Mouse (Mus musculus): Measurements from ENCODE around the gene Gm28047.
A peak's percentile ranks its signal among the peaks of the same experiment; 100 is the strongest.
"Not testable (repeated sequence)": the region's sequence is repeated elsewhere in the genome, so short reads cannot be mapped to it uniquely, and the experiment has no call there.

Gene Gm28047

DNA sequence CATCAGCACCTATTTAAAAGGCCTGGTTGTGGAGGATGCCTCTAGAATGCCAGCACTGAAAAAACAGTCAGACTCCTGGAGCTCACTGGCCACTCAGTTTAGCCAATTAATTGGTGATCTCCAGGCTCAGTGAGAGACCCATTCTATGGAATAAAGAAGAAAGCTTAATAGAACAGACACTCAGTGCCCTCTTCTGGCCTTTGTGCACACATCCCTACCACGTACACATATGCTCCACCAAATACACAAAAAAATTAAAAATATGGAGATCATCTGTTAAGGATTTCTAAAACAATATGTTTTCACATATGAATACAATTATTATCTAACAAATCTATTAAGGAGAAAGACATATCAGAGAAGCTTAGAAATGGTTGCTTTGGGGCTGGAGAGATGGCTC lies 4.1 kb downstream of the Gm28047 start:
- no peak for DNase-seq (ENCODE audit: inconsistent age in 2 of 2, low spot score in 1 of 2)

DNA sequence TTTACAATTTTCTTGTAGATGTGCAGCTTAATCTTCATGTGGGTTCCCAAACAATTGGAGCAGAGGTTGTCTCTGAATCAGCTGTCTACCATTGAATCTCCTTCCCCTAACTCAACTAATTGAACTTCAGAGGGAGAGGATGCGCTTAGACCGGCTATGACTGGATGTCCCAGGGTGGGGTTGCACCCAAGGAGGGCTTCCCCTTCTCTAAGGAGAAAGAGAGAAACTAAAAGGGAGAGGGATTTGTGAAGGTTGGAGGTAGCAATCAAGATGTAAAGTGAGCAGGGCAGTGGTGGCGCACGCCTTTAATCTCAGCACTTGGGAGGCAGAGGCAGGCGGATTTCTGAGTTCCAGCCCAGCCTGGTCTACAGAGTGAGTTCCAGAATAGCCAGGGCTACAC lies 5.4 kb downstream of the Gm28047 start:
- no peak for DNase-seq (ENCODE audit: inconsistent age in 2 of 2, low spot score in 1 of 2)

DNA sequence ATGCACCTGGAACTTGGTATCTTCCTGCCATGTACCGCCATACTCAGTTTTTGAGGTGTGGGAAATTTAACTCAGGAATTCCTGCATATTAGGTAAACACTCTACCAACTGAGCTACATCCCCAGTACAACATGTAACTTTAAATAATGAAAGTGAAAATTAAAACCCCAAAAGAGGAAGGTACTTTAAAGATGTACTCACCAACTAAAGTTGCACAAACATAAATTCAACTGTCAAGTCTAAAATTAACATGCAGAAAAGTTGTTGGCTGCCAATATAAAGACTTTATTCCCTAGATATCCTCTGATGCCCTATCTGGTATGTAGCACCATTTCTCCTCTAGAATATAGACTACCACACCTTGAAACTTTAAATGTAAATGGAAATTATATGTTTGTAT lies 7.2 kb downstream of the Gm28047 start:
- DNase-seq (ENCODE audit: inconsistent age in 2 of 2, low spot score in 1 of 2), result no peak

DNA sequence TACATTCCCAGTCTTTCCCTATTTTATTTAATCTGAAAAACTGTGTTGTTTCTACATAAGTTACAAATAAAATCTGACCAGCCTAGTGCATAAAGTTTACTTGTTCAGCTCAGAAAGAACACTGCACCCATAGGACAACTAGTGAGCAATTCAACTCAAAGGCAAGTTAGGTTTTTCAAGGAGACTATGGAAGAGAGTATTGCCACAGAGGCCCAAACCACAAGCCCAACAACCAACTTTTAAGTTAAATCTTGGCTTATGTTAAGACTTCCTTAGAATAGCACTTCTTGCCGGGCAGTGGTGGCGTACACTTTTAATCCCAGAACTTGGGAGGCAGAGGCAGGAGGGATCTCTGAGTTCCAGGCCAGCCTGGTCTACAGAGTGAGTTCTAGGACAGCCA lies 8.7 kb downstream of the Gm28047 start:
- no peak for DNase-seq (ENCODE audit: inconsistent age in 2 of 2, low spot score in 1 of 2)

DNA sequence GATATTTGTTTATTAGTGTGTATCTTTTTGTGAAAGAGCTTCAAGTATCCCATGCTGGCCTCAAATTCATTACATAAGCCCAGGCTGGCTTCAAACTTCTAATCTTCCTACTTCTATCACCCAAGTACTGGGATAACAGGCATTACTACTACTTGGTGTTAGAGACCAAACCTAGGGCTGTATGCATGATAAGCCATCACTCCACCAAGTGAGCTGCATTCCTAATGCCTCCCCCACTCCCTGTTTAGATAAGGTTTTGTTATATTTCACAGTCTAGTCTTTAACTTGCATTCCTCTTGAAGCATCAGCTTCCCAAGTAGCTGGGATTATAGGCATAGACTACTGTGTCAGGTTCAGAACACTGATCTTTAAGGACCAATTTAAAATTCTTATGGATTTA lies 10.6 kb downstream of the Gm28047 start:
- DNase-seq (ENCODE audit: inconsistent age in 2 of 2, low spot score in 1 of 2), result no peak

DNA sequence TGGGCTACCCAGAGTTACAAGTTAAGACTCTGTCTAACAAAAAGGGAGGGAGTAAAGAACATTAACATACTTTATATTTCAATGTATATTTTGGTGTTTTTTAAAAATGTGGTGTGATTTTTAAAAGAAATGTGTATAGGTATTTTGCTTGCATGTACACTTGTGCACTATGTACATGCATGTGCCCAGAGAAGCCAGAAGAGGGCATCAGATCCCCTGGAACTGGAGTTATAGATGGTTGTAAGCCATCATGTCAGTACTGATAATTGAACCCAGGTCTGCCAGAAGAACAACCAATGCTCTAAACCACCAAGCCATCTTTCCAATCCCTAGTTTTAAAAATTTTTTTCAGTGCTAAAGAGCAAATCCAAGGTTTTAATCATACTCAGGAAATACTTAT lies 11.9 kb downstream of the Gm28047 start:
- no peak for DNase-seq (ENCODE audit: inconsistent age in 2 of 2, low spot score in 1 of 2)

DNA sequence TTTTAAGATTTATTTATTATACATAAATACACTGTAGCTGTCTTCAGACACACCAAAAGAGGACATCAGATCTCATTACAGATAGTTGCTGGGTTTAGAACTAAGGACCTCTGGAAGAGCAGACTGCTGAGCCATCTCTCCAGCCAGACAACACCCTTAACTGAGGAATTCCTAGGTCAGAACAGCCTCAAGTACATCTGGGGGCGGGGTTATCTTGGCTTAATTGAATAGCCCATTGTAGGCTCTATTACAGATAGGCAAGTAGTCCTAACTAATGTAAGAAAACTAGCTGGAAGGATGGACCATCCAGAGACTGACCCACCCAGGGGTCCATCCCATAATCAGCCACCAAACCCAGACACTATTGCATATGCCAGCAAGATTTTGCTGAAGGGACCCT lies 16.3 kb downstream of the Gm28047 start:
- DNase-seq (ENCODE audit: inconsistent age in 2 of 2, low spot score in 1 of 2), result not testable (repeated sequence)

DNA sequence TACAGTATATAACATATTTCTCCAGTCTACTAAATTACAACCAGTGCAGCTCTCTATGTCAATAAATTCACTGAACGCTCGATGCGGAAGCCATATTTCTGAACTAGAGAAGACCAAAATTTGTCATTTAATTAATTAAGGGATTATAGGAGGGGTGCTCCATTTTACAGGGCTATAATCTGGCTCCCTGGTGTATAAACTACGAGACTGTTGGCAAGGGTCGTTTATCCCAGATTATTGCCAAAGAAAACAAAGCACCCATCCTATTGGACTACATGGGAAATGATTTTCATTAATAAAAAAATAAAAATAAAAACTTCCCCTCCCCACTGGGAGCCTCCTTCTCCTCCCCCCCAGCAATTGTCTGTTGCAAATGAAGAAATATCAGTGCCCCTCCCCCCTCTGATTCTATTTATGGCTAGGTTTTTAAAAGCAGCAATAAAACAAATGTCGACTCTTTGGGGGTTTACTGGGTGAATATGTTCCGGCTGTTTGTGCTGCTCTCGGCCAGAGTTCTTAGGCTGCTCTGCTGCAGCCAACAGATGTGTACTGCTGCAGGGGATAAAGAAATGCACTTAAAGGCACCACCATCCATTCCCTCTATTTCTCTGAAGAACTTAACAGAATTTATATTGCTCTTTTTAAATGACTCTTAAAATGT lies 30.7 kb downstream of the Gm28047 start:
- DNase-seq (ENCODE audit: inconsistent age in 2 of 2, low spot score in 1 of 2), result no peak

DNA sequence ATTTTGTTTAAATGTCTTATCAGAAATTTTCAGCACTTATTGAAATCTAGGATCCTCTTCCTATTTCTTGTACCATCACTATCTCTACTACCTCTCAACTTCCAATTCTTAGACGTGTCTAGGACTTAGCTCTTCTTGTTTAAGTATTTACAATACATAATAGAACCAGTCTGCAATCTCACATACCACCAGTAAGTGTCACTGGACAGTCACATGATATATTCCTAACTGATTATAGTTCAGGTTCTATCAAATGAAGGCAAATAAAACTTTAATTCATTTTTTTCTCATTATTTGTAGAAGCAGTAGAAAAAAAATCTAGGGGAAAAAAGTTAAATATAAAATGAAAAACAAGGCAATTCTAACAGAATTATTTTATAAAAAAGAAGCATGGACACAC lies 32.2 kb downstream of the Gm28047 start:
- no peak for DNase-seq (ENCODE audit: inconsistent age in 2 of 2, low spot score in 1 of 2)

DNA sequence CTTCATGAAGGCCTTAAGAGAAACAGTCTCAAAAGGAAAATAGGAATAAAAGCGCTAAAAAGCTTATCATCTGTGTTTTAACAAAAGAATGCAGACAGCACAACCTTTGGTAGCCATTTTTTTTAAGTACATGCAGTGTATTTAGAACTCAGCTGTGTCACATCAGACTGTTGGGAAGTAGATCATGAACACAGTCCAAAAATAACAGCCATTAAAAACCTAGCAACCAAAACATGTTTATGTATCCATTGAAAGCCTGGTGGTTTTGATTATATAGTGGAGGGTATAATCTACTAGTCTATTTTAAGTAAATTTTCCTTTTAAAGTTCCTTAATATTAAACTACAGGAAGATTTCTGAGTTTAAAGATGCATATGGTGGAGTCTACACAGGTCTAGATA lies 34.3 kb downstream of the Gm28047 start:
- DNase-seq (ENCODE audit: inconsistent age in 2 of 2, low spot score in 1 of 2), result no peak

DNA sequence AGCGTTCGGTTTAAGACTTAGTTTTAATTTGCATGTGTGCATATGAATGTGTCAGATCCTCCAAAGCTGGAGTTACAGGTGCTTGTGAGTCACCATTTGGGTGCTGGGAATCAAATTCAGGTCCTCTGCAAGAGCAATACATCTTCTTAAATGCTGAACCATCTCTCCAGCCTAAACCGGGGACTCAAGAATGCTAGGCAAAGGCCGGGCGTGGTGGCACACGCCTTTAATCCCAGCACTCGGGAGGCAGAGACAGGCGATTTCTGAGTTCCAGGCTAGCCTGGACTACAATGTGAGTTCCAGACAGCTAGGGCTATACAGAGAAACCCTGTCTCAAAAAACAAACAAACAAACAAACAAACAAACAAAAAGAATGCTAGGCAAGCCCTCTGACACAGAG lies 35.0 kb downstream of the Gm28047 start:
- peak in 1 of 2 experiments; percentile 17 for DNase-seq (ENCODE audit: inconsistent age in 2 of 2, low spot score in 1 of 2)

DNA sequence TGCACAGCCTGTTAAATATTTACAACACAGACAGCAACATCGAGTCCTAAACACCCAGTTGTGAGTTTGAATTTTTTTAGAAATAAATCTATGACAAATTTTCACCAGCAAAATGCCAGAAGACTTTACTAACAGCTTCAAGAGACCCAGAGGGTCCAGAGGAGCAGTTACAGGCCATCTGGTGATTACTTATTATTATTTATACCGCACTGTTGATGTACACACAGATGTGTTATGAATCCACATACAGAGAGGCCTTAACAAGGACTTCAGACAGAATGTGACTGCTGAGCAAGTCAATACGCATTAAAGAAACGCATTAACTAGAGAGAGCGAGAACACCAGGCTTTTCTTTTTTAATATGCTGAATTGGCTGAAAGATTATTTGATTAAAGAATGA lies 39.4 kb downstream of the Gm28047 start:
- DNase-seq (ENCODE audit: inconsistent age in 2 of 2, low spot score in 1 of 2), result no peak

DNA sequence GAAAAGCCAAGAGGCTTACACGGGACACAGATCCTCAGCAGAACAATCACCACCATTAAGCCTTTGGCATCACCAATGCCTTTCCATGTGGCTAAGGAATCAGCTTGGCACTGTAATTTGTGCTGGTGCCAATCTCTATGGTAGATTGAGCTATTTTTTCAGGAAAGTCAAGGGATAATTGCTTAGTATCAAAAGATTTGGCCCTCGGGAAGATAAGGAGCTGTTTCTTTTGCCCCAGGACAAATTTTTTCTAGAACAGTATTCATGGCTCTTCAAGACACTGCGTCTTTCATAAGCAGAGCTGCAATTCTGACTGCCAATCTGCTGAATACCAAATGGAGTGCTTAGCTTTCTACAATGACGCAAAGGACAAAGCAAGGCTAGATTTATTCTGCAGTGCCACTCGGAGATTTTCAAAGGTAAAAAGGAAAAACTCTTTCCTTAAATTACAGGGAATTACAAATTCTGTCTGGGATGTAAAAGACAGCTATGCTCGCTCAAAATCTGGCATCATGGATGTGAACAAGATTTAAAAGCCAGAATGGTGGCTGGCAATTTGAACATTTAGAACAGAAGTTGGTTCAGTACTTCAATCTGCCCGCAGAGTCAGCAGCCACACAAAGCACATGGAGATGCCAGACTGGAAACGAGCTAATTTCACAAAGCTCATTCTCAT lies 41.0 kb downstream of the Gm28047 start:
- DNase-seq (ENCODE audit: inconsistent age in 2 of 2, low spot score in 1 of 2), result no peak

DNA sequence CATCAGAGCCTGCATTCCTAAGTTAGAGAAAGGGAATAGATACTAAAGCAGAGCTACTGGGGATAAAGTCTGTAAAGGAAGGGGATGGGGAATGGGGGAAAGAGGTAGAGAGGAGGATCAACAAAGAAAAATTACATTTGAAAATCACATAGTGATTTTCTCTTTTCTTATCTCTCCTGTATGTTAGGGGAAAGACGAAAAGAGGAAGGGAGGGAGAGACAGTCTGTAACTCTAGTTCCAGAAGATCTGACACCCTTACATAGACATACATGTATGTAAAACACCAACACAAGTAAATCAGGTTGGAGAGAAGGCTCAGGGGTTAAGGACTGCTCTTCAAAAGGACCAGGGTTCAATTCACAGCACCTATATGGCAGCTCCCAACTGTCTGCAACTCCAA lies 43.7 kb downstream of the Gm28047 start:
- DNase-seq (ENCODE audit: inconsistent age in 2 of 2, low spot score in 1 of 2), result no peak

DNA sequence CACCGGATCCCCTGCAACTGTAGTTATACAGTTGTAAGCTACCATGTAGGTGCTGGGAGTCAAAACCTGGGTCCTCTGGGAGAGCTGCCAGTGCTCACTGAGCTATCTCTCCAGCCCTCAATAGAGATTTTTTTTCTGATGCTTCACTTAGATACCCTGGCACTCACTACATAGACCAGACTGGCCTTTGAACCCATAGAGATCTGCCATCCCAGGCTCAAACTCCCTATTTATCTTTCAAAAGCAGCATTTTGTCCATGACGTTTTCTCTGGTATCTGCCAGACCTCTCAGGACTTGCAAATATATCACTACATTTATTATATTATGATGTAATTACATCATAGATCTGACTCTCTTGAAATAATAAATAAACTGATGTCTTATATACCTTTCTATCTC lies 46.5 kb downstream of the Gm28047 start:
- no peak for DNase-seq (ENCODE audit: inconsistent age in 2 of 2, low spot score in 1 of 2)

DNA sequence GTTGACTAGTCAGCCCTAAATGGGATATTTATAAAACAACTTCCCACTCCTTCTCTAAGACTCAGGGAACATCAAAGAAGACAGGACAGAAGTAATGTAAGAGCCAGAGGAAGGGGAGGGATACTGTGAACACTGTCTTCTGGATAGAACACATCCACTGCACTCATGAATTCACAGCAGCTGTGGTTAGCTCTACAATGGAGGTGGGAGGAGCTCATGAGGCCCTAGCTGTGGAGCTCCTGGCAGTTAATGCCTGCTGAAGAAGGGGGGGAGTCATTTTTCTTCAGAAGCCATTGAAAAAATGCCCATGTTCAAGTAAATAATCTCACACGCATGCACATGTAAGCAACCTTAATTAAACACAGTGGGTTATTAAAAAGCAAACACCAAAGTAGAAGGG lies 47.9 kb downstream of the Gm28047 start:
- no peak for DNase-seq (ENCODE audit: inconsistent age in 2 of 2, low spot score in 1 of 2)

DNA sequence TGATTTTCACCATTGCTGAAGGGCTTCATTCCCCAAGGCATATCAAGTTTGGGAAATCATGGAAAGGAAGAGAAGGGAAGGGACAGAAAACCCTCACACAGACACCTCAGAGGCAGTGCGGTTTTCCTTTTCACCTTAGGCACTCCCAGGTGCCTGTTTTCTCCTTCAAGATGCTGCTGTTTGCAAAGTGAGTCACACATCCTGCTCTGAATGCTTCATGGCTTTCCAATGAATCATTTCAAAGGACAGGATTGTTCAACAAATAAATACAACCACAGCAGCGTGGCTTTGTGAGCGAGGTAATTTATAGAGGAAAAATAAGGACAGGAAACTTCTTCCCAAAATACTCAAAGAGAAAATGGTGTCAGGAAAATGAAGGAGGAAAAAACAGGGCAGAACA lies 52.8 kb downstream of the Gm28047 start:
- peak in 1 of 2 experiments; percentile 60 for DNase-seq (ENCODE audit: inconsistent age in 2 of 2, low spot score in 1 of 2)

DNA sequence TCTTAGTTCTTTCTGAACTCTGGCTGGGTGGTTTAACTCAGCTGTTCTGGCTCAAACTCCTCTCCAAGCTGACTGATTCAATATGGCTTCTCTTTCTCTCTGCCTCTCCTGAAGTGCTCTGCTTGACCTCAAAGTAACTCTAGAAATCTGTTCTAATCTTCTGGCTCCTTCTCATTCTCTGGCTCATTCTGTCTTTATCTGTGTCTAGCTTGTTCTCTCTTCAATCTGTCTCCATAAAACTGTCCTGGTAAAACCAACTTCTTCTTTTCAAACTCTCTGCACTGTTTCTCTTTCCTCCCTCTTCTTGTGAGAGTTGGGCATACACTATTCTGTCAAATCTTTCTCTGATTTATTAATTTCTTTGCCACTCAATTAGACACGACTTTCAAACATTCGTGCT lies 57.0 kb downstream of the Gm28047 start:
- DNase-seq (ENCODE audit: inconsistent age in 2 of 2, low spot score in 1 of 2), result no peak

DNA sequence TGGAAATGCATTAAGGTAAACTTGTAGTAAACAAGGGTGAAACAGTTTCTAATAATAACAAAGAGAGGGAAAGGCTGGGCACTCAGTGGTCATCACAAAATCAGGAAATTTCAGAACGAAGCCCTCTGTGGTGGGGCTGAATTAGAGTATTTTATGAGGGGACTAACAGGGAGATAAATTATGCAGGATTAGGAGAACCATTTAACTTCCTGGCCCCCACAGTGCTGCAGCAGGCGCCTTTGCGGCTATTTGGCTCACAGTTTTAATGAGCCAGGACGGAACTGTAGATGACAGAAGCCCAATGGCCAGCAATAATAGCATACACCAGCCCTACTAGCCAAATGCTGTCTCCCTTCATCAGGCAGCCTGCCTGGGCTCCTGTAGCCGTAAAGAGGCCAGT lies 61.2 kb downstream of the Gm28047 start:
- DNase-seq (ENCODE audit: inconsistent age in 2 of 2, low spot score in 1 of 2), result no peak

DNA sequence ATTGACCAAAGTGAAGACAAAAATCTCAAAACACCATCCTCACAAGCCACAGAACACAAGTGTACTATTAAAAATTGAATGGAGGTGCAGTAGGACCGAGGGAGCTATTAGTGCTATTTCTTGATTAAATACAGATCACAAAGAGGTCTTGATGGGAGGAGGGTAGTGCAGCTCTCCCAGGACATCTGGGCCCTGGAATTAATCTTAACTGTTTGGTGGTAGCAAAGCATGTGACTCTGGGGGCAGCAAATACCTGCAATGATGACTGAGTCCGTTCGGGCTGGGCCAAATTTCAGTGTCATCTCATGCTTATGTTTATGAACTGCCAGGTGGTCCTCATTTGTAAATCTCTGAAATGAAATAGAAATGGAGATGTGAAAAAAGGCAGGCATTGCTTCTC lies 61.8 kb downstream of the Gm28047 start:
- DNase-seq (ENCODE audit: inconsistent age in 2 of 2, low spot score in 1 of 2), result no peak

DNA sequence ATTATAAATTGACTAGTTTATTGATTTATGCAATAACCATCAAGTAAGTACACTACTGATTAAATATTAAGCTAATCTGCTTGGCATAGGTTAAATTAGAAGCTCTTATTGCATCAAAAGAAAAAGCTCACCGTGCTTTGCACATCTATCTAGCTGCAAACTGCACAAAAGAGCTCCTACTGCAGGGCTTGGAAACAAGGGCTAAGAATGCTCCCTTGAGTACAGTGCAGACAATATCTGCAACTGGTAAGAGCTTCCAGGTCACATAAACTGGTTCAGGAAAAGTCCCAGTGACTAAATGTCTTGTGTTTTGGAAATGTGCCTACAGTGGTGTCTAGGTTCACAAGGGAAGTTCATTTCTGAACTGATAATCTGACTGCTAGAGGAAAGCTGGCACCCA lies 62.4 kb downstream of the Gm28047 start:
- DNase-seq (ENCODE audit: inconsistent age in 2 of 2, low spot score in 1 of 2), result no peak

DNA sequence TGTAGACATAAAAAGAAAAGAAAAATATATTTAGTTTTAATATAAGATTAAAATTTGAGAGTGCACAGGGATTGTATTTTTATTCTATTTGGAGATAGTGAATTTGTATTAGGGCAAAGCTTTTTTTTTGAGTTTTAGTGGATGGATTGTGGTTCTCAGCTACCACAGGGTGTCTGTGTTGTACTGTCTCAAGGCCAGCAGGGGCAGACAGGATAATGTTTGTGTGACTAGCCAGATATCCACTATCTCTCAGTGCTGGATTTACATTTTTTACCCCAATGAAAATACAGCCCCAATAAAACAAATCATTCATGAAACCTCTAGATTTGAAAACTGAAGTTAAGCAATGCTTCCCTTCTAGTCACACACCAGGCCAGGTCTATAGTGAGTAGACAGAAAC lies 67.3 kb downstream of the Gm28047 start:
- DNase-seq (ENCODE audit: inconsistent age in 2 of 2, low spot score in 1 of 2), result no peak

DNA sequence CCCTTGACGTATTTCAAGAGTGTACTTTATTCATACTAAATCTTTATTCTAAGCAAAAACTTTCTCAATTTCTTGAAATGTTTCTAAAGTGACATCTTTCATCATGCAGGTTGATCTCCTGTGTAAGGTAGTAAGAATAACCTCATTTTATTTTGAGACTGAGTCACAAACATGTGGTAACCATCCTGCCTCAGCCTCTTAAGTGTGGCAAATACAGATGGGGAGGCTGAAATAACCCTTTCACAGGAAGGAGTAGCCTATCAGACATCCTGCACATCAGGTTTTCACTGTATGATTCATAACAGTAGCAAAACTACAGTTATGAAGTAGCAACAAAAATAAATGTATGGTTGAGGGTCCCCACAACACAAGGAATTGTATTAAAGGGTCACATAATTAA lies 69.3 kb downstream of the Gm28047 start:
- no peak for DNase-seq (ENCODE audit: inconsistent age in 2 of 2, low spot score in 1 of 2)
